Mouse (Mus musculus): ENCODE results near the gene Olfm4. TPM values are rescaled to one million over a fixed set of nuclear protein-coding genes. Genes with fewer than 3 reads are reported as not detected.

Olfm4 gene
- polyA plus RNA-seq, 1 experiment: 6.6 TPM

GRCm38 (mm10) chr14:79997534-79997933 is 13.7 kb downstream of the Olfm4 start:
- TF ChIP-seq POLR2A (IDR thresholded peaks at IDR 0.05; ENCODE audit: borderline replicate concordance, control insufficient read depth, low read depth, low read length) (no peak), CTCF (IDR thresholded peaks at IDR 0.05; ENCODE audit: control insufficient read depth, insufficient read depth, low read length) (no peak)
- 77% methylated on average over 4 of the region's 4 CpGs for WGBS
- H3K4me3 ChIP-seq (replicated peaks; ENCODE audit: control insufficient read depth, low read depth, low read length): no peak overlapping the region
- no peaks in the 10 kb centered on the region for H3K4me1 ChIP-seq (ENCODE audit: control insufficient read depth, insufficient read depth, low read length)
- no peak overlapping the region for H3K27ac ChIP-seq (ENCODE audit: control insufficient read depth, insufficient read depth, low read depth, low read length, poor library complexity)

GRCm38 (mm10) chr14:80000110-80000531 is 16.2 kb downstream of the Olfm4 start:
- Histone ChIP-seq H3K27ac (ENCODE audit: control insufficient read depth, insufficient read depth, low read depth, low read length, poor library complexity) (no peak overlapping the region), H3K4me1 (ENCODE audit: control insufficient read depth, insufficient read depth, low read length) (no peaks in the 10 kb centered on the region), H3K4me3 (replicated peaks; ENCODE audit: control insufficient read depth, low read depth, low read length) (no peak overlapping the region)
- TF ChIP-seq POLR2A (IDR thresholded peaks at IDR 0.05; ENCODE audit: borderline replicate concordance, control insufficient read depth, low read depth, low read length) (no peak), CTCF (IDR thresholded peaks at IDR 0.05; ENCODE audit: control insufficient read depth, insufficient read depth, low read length) (no peak)
- 12% methylated on average over 8 of the region's 8 CpGs for WGBS

- Histone ChIP-seq H3K4me3 (replicated peaks; ENCODE audit: control insufficient read depth, low read depth, low read length) (no peak overlapping the region), H3K4me1 (ENCODE audit: control insufficient read depth, insufficient read depth, low read length) (no peaks in the 10 kb centered on the region), H3K27ac (ENCODE audit: control insufficient read depth, insufficient read depth, low read depth, low read length, poor library complexity) (no peak overlapping the region)
- 72% methylated on average over 3 of the region's 3 CpGs for WGBS
- TF ChIP-seq POLR2A (IDR thresholded peaks at IDR 0.05; ENCODE audit: borderline replicate concordance, control insufficient read depth, low read depth, low read length) (no peak), CTCF (IDR thresholded peaks at IDR 0.05; ENCODE audit: control insufficient read depth, insufficient read depth, low read length) (no peak)
These were observed 23.8 kb downstream of the Olfm4 start for GRCm38 (mm10) chr14:80007686-80008085.

- WGBS: 71% methylated on average over 3 of the region's 3 CpGs
- no peak overlapping the region for H3K4me3 ChIP-seq (replicated peaks; ENCODE audit: control insufficient read depth, low read depth, low read length)
- no peaks in the 10 kb centered on the region for H3K4me1 ChIP-seq (ENCODE audit: control insufficient read depth, insufficient read depth, low read length)
- TF ChIP-seq CTCF (IDR thresholded peaks at IDR 0.05; ENCODE audit: control insufficient read depth, insufficient read depth, low read length) (no peak), POLR2A (IDR thresholded peaks at IDR 0.05; ENCODE audit: borderline replicate concordance, control insufficient read depth, low read depth, low read length) (no peak)
- no peak overlapping the region for H3K27ac ChIP-seq (ENCODE audit: control insufficient read depth, insufficient read depth, low read depth, low read length, poor library complexity)
These were observed 26.5 kb downstream of the Olfm4 start for GRCm38 (mm10) chr14:80010426-80010825.

- H3K27ac ChIP-seq (ENCODE audit: control insufficient read depth, insufficient read depth, low read depth, low read length, poor library complexity): no peak overlapping the region
- 66% methylated on average over 6 of the region's 6 CpGs for WGBS
- no peaks in the 10 kb centered on the region for H3K4me1 ChIP-seq (ENCODE audit: control insufficient read depth, insufficient read depth, low read length)
- TF ChIP-seq CTCF (IDR thresholded peaks at IDR 0.05; ENCODE audit: control insufficient read depth, insufficient read depth, low read length) (no peak), POLR2A (IDR thresholded peaks at IDR 0.05; ENCODE audit: borderline replicate concordance, control insufficient read depth, low read depth, low read length) (no peak)
- H3K4me3 ChIP-seq (replicated peaks; ENCODE audit: control insufficient read depth, low read depth, low read length): no peak overlapping the region
These were observed 31.1 kb downstream of the Olfm4 start for GRCm38 (mm10) chr14:80014966-80015365.

- H3K4me1 ChIP-seq (ENCODE audit: control insufficient read depth, insufficient read depth, low read length): no peaks in the 10 kb centered on the region
- H3K27ac ChIP-seq (ENCODE audit: control insufficient read depth, insufficient read depth, low read depth, low read length, poor library complexity): no peak overlapping the region
- TF ChIP-seq CTCF (IDR thresholded peaks at IDR 0.05; ENCODE audit: control insufficient read depth, insufficient read depth, low read length): no peak
- no peak for TF ChIP-seq POLR2A (IDR thresholded peaks at IDR 0.05; ENCODE audit: borderline replicate concordance, control insufficient read depth, low read depth, low read length)
- H3K4me3 ChIP-seq (replicated peaks; ENCODE audit: control insufficient read depth, low read depth, low read length): no peak overlapping the region
These were observed 32.2 kb downstream of the Olfm4 start for GRCm38 (mm10) chr14:80016112-80016511.

GRCm38 (mm10) chr14:80026078-80026477 is 42.2 kb downstream of the Olfm4 start:
- no peak overlapping the region for H3K4me3 ChIP-seq (replicated peaks; ENCODE audit: control insufficient read depth, low read depth, low read length)
- no peak for TF ChIP-seq CTCF (IDR thresholded peaks at IDR 0.05; ENCODE audit: control insufficient read depth, insufficient read depth, low read length)
- TF ChIP-seq POLR2A (IDR thresholded peaks at IDR 0.05; ENCODE audit: borderline replicate concordance, control insufficient read depth, low read depth, low read length): no peak
- no peaks in the 10 kb centered on the region for H3K4me1 ChIP-seq (ENCODE audit: control insufficient read depth, insufficient read depth, low read length)
- WGBS: 66% methylated on average over 6 of the region's 6 CpGs
- H3K27ac ChIP-seq (ENCODE audit: control insufficient read depth, insufficient read depth, low read depth, low read length, poor library complexity): no peak overlapping the region

- TF ChIP-seq POLR2A (IDR thresholded peaks at IDR 0.05; ENCODE audit: borderline replicate concordance, control insufficient read depth, low read depth, low read length) (no peak), CTCF (IDR thresholded peaks at IDR 0.05; ENCODE audit: control insufficient read depth, insufficient read depth, low read length) (no peak)
- 76% methylated on average over 3 of the region's 3 CpGs for WGBS
- no peaks in the 10 kb centered on the region for H3K4me1 ChIP-seq (ENCODE audit: control insufficient read depth, insufficient read depth, low read length)
- no peak overlapping the region for H3K27ac ChIP-seq (ENCODE audit: control insufficient read depth, insufficient read depth, low read depth, low read length, poor library complexity)
- H3K4me3 ChIP-seq (replicated peaks; ENCODE audit: control insufficient read depth, low read depth, low read length): no peak overlapping the region
These were observed 45.6 kb downstream of the Olfm4 start for GRCm38 (mm10) chr14:80029297-80030001.

All from bone marrow, adult 2 months (tissue).